Mouse (Mus musculus) heart, postnatal 0 days (tissue): ENCODE results near the gene Ethe1. TPM values are rescaled to one million over a fixed set of nuclear protein-coding genes. Genes with fewer than 3 reads are reported as not detected.
A peak's percentile ranks its signal among the peaks of the same experiment; 100 is the strongest.

Experiments used
- ATAC-seq: fragments of 200-750 bp; cut with Nextera tagmentation; 2 replicates; pipeline ENCODE4 v1.8.0; 2017; ENCODE audit warnings: low read depth, moderate number of reproducible peaks, moderate library complexity; ENCODE audit not compliant: insufficient read depth
- DNase-seq: peaks from one replicate; pipeline ENCODE4 v3.0.0-alpha.2; 2016; ENCODE audit warnings: low spot score
- H3K27ac ChIP-seq: fragments of 300-500 bp; sonication (generic); 2 replicates; pipeline ENCODE4 v1.5.1; 2014; ENCODE audit warnings: low read depth, mild to moderate bottlenecking
- H3K27me3 ChIP-seq: fragments of 300-500 bp; sonication (generic); 2 replicates; pipeline ENCODE4 v1.6.1; 2014; ENCODE audit warnings: low read length, mixed read lengths; ENCODE audit not compliant: control insufficient read depth, insufficient read depth
- H3K36me3 ChIP-seq: fragments of 300-500 bp; sonication (generic); replicated peaks from 2 replicates; pipeline ENCODE4 v1.6.1; 2014; ENCODE audit warnings: low read length, mixed read lengths; ENCODE audit not compliant: control insufficient read depth, insufficient read depth
- H3K4me1 ChIP-seq: fragments of 300-500 bp; sonication (generic); 2 replicates; pipeline ENCODE4 v1.6.1; 2014; ENCODE audit warnings: antibody characterized with exemption; ENCODE audit not compliant: control insufficient read depth, insufficient read depth
- H3K4me2 ChIP-seq: fragments of 300-500 bp; sonication (generic); 2 replicates; pipeline ENCODE4 v1.6.1; 2014; ENCODE audit warnings: low read depth, mild to moderate bottlenecking, low read length, moderate library complexity
- H3K4me3 ChIP-seq: fragments of 300-500 bp; sonication (generic); 2 replicates; pipeline ENCODE4 v1.5.1; 2014; ENCODE audit warnings: low read depth, low read length
- H3K9ac ChIP-seq: fragments of 300-500 bp; sonication (generic); replicated peaks from 2 replicates; pipeline ENCODE4 v1.6.1; 2014; ENCODE audit warnings: low read depth, low read length, mixed read lengths
- H3K9me3 ChIP-seq: fragments of 300-500 bp; sonication (generic); replicated peaks from 2 replicates; pipeline ENCODE4 v1.6.1; 2016; ENCODE audit warnings: low read length; ENCODE audit not compliant: control insufficient read depth
- CTCF ChIP-seq: IDR thresholded peaks from 2 replicates; pipeline ENCODE4 v1.5.1; 2016; ENCODE audit warnings: antibody characterized with exemption, control low read depth, low read depth
- EP300 ChIP-seq: IDR thresholded peaks from 2 replicates; pipeline ENCODE4 v1.6.1; 2016; ENCODE audit warnings: antibody characterized with exemption, low read depth
- WGBS: fragments of 180-500 bp; shearing (Covaris S2); extraction: QIAGEN DNeasy Blood & Tissue Kit; methylation state at CpG from one replicate; pipeline ENCODE4 v1.1.7; 2014; 5-methylcytosine and 5-hydroxymethylcytosine counted together
- polyA plus RNA-seq: library from polyadenylated mRNA; unstranded; fragments of >200 nt; fragmentation: Nextera tagmentation; extraction: Ambion mirVana; gene quantifications from 2 replicates; pipeline ENCODE4 v1.2.1, GENCODE M21; 2015
- total RNA-seq: library from RNA; depleted of rRNA; stranded (reverse); fragments of >200 nt; gene quantifications from 2 replicates; pipeline ENCODE4 v1.2.3, GENCODE M21; 2014; ENCODE audit warnings: low replicate concordance

The Ethe1 gene
- total and polyA plus RNA-seq, 2 experiments from 2014 or later, result 21.5 to 42.2 TPM

DNA sequence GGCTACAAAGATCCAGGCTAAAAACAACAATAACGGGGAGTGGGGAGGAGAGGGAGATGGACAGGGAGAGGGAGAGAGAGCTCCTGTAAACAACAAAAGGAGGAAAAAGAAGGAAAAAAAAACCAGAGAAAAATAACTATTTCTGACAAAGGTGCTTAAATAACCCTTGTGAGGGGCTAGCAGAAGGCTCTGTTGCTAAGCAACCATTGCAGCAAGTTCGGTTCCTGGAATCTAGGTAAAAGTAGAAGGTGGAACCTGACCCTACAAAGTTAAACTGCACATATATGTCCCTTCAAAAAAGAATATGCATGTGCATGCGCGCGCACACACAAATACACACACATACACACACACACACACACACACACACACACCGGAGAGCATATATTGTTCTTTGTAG lies 5.4 kb downstream of the Ethe1 start:
- Histone ChIP-seq H3K27me3 (no peaks in the 10 kb centered on the region), H3K4me1 (peaks cover 5% of the 10 kb centered on the region; the same call in 1 of the 2 replicates), H3K9ac (no peak overlapping the region), H3K4me2 (no peak overlapping the region), H3K4me3 (no peak overlapping the region), H3K9me3 (no peaks in the 10 kb centered on the region), H3K36me3 (no peaks in the 10 kb centered on the region), H3K27ac (no peak overlapping the region)
- no peak for TF ChIP-seq EP300
- TF ChIP-seq CTCF, result no peak
- WGBS, result 88% methylated on average over 6 of the region's 6 CpGs
- DNase-seq, result no peak
- ATAC-seq, result no peak

DNA sequence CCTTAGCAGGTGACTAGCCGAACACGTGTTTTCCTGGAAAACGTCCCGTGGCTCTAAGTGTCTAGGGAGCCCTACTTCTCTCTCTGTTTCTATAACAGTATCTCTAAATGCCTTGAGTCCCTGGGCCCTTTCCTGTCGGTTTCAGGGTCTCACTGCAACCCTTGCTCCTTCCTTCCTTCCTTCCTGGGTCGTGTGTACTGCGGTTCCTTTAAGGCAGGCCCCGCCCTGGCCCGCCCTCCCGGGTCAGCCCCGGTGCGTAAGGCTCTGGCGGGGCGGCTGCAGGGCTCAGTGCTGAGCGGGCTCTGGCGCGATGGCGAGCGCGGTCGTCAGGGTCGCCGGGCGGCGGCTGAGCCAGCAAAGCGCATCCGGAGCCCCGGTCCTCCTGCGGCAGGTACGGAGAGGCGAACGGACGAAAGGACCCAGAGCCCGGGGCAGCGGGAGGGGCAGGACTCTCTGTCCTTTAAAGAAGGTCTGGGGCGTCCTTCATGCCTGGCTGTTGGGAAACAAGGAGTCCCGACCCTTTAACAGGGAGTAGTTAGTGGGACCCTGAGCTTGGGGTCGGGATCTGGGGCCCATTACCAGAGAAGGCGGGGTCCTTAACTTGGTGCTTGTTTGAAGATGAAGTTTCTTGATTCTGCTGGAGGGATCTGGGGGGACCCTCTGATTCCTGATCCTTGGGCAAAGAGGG lies 6.4 kb downstream of the Ethe1 start:
- Histone ChIP-seq H3K4me3 (peak overlapping the region; percentile 75), H3K9ac (peak overlapping the region; percentile 62), H3K36me3 (no peaks in the 10 kb centered on the region), H3K9me3 (no peaks in the 10 kb centered on the region), H3K4me1 (peaks cover 5% of the 10 kb centered on the region; the same call in 1 of the 2 replicates), H3K27ac (no peak overlapping the region), H3K27me3 (no peaks in the 10 kb centered on the region), H3K4me2 (peak overlapping the region; percentile 86)
- DNase-seq (peak; percentile 51), ATAC-seq (peak; percentile 90)
- 1% methylated on average over 38 of the region's 39 CpGs for WGBS
- TF ChIP-seq EP300 (no peak), CTCF (no peak)

DNA sequence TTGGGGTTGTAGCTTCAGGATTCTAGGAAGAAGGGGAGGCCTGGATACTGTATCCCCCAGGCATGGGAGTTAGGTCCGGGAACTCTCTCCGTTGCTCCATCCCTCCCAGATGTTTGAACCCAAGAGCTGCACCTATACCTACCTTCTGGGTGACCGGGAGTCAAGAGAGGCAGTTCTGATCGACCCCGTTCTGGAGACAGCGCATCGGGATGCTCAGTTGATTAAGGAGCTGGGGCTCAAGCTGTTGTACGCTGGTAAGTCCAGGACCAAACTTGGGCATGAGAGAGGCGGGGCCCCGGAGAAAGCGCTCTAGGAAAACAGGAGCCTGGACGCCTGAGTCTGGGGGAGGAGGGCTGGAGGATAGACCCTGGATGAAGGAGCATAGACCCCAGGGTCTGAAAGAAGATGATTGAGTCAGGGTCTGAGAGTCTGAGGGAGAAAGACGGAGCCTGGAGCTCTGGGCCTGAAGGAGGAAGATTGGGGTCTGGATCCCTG lies 7.0 kb downstream of the Ethe1 start:
- Histone ChIP-seq H3K4me1 (peaks cover 5% of the 10 kb centered on the region; the same call in 1 of the 2 replicates), H3K4me2 (peak overlapping the region; percentile 86), H3K36me3 (no peaks in the 10 kb centered on the region), H3K27me3 (no peaks in the 10 kb centered on the region), H3K9me3 (no peaks in the 10 kb centered on the region), H3K9ac (peak overlapping the region; percentile 62), H3K4me3 (peak overlapping the region; percentile 75), H3K27ac (no peak overlapping the region)
- no peak for TF ChIP-seq EP300
- TF ChIP-seq CTCF, result no peak
- DNase-seq (no peak), ATAC-seq (no peak)
- WGBS, result 5% methylated on average over 13 of the region's 13 CpGs

DNA sequence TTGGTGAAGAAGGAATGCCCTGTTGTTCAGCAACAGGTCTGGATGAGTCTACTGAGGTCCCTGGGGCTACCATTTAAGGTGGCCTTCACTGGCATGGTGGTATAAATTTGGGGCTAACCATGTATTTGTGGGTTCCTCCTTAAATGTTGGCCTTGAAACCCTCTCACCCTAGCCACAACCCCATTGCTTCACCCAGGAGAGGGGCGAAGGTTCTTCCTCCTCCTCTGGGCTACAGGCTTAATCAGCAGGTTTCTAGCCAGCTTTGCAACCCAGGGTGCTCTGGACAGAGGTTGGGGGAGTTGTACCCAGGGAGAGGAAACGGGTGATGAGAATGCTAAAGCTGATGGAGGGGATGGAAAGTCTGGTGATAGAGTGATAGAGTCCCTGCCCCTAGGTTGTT lies 8.1 kb downstream of the Ethe1 start:
- Histone ChIP-seq H3K36me3 (no peaks in the 10 kb centered on the region), H3K4me3 (no peak overlapping the region), H3K4me2 (no peak overlapping the region), H3K9ac (no peak overlapping the region), H3K27ac (no peak overlapping the region), H3K9me3 (no peaks in the 10 kb centered on the region), H3K27me3 (no peaks in the 10 kb centered on the region), H3K4me1 (peaks cover 5% of the 10 kb centered on the region; the same call in 1 of the 2 replicates)
- ATAC-seq (no peak), DNase-seq (no peak)
- 73% methylated on average over 2 of the region's 2 CpGs for WGBS
- TF ChIP-seq EP300, result no peak
- TF ChIP-seq CTCF, result no peak

DNA sequence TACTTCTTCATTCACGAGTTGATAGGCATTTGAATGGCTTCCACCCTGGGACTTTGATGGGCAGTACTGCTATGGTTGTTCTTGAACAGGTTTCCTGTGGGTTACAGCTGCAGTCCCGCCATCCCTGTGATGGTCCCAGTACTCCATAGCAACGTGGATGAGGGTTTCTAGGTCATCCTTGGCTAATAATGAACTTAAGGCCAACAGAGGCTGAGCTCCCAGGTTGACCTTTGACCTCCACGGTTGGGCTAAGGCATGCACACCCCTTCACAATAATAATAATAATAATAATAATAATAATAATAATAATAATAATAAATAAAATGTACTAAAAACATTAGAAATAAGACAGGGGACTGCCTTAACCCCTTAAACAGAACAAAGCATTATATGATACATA lies 10.8 kb downstream of the Ethe1 start:
- Histone ChIP-seq H3K27me3 (no peaks in the 10 kb centered on the region), H3K27ac (no peak overlapping the region), H3K9ac (no peak overlapping the region), H3K36me3 (no peaks in the 10 kb centered on the region), H3K4me3 (no peak overlapping the region), H3K9me3 (no peaks in the 10 kb centered on the region), H3K4me2 (no peak overlapping the region), H3K4me1 (peaks cover 5% of the 10 kb centered on the region; the same call in 1 of the 2 replicates)
- ATAC-seq (no peak), DNase-seq (no peak)
- WGBS, result 74% methylated on average over 4 of the region's 4 CpGs
- no peak for TF ChIP-seq EP300
- TF ChIP-seq CTCF, result no peak
